Mouse (Mus musculus): Measurements from ENCODE around the gene Alg13. TPM values are rescaled to one million over a fixed set of nuclear protein-coding genes. Genes with fewer than 3 reads are reported as not detected.

Gene Alg13
- 13.4 and 15.8 TPM in 2 replicates for polyA plus RNA-seq (2012; ENCODE audit: insufficient read depth, insufficient read length, missing spikeins)

GRCm38 (mm10) chrX:144317548-144318163 is at the start of gene Alg13:
Gene Alg13, plus strand, starts transcription at chrX:144317804.
- peak within 1 kb of the TSS; percentile 86 for H3K4me3 ChIP-seq (ENCODE audit: insufficient read depth, low read depth, low read length)
- no peaks in the 10 kb centered on the region for H3K4me1 ChIP-seq (ENCODE audit: control insufficient read depth, insufficient read depth, insufficient read length, low read length)
- H3K27ac ChIP-seq (replicated peaks; ENCODE audit: low read depth, low read length): no peak within 1 kb of the TSS

- H3K4me1 ChIP-seq (ENCODE audit: control insufficient read depth, insufficient read depth, insufficient read length, low read length): no peaks in the 10 kb centered on the region
- no peak overlapping the region for H3K4me3 ChIP-seq (ENCODE audit: insufficient read depth, low read depth, low read length)
Observed at GRCm38 (mm10) chrX:144268606-144269005, 49.0 kb upstream of the Alg13 start.

GRCm38 (mm10) chrX:144301476-144301875 is 16.1 kb upstream of the Alg13 start:
- no peak overlapping the region for H3K27ac ChIP-seq (replicated peaks; ENCODE audit: low read depth, low read length)
- no peaks in the 10 kb centered on the region for H3K4me1 ChIP-seq (ENCODE audit: control insufficient read depth, insufficient read depth, insufficient read length, low read length)
- no peak overlapping the region for H3K4me3 ChIP-seq (ENCODE audit: insufficient read depth, low read depth, low read length)

More at GRCm38 (mm10) chrX:144268606-144269005, 49.0 kb upstream of the Alg13 start:
- H3K27ac ChIP-seq (replicated peaks; ENCODE audit: low read depth, low read length): no peak overlapping the region

- no peaks in the 10 kb centered on the region for H3K4me1 ChIP-seq (ENCODE audit: control insufficient read depth, insufficient read depth, insufficient read length, low read length)
- H3K4me3 ChIP-seq (ENCODE audit: insufficient read depth, low read depth, low read length): no peak overlapping the region
- H3K27ac ChIP-seq (replicated peaks; ENCODE audit: low read depth, low read length): no peak overlapping the region
Observed at GRCm38 (mm10) chrX:144305659-144306058, 11.9 kb upstream of the Alg13 start.

- Histone ChIP-seq H3K27ac (replicated peaks; ENCODE audit: low read depth, low read length) (no peak overlapping the region), H3K4me1 (ENCODE audit: control insufficient read depth, insufficient read depth, insufficient read length, low read length) (no peaks in the 10 kb centered on the region), H3K4me3 (ENCODE audit: insufficient read depth, low read depth, low read length) (no peak overlapping the region)
Observed at GRCm38 (mm10) chrX:144314041-144314440, 3.6 kb upstream of the Alg13 start.

GRCm38 (mm10) chrX:144315028-144315427 is 2.6 kb upstream of the Alg13 start:
- Histone ChIP-seq H3K4me3 (ENCODE audit: insufficient read depth, low read depth, low read length) (no peak overlapping the region), H3K27ac (replicated peaks; ENCODE audit: low read depth, low read length) (no peak overlapping the region), H3K4me1 (ENCODE audit: control insufficient read depth, insufficient read depth, insufficient read length, low read length) (no peaks in the 10 kb centered on the region)

GRCm38 (mm10) chrX:144316004-144316403 is 1.6 kb upstream of the Alg13 start:
- H3K4me3 ChIP-seq (ENCODE audit: insufficient read depth, low read depth, low read length): no peak overlapping the region
- H3K4me1 ChIP-seq (ENCODE audit: control insufficient read depth, insufficient read depth, insufficient read length, low read length): no peaks in the 10 kb centered on the region
- no peak overlapping the region for H3K27ac ChIP-seq (replicated peaks; ENCODE audit: low read depth, low read length)

GRCm38 (mm10) chrX:144318164-144318979 is 768 bp downstream of the Alg13 start:
- no peaks in the 10 kb centered on the region for H3K4me1 ChIP-seq (ENCODE audit: control insufficient read depth, insufficient read depth, insufficient read length, low read length)
- H3K4me3 ChIP-seq (ENCODE audit: insufficient read depth, low read depth, low read length): peak overlapping the region; percentile 86
- no peak overlapping the region for H3K27ac ChIP-seq (replicated peaks; ENCODE audit: low read depth, low read length)

GRCm38 (mm10) chrX:144319366-144319765 is 1.8 kb downstream of the Alg13 start:
- H3K27ac ChIP-seq (replicated peaks; ENCODE audit: low read depth, low read length): no peak overlapping the region
- no peak overlapping the region for H3K4me3 ChIP-seq (ENCODE audit: insufficient read depth, low read depth, low read length)
- H3K4me1 ChIP-seq (ENCODE audit: control insufficient read depth, insufficient read depth, insufficient read length, low read length): no peaks in the 10 kb centered on the region

GRCm38 (mm10) chrX:144325375-144325774 is 7.8 kb downstream of the Alg13 start:
- H3K4me3 ChIP-seq (ENCODE audit: insufficient read depth, low read depth, low read length): no peak overlapping the region
- H3K27ac ChIP-seq (replicated peaks; ENCODE audit: low read depth, low read length): no peak overlapping the region
- H3K4me1 ChIP-seq (ENCODE audit: control insufficient read depth, insufficient read depth, insufficient read length, low read length): no peaks in the 10 kb centered on the region

GRCm38 (mm10) chrX:144335332-144336015 is 17.9 kb downstream of the Alg13 start:
- no peak overlapping the region for H3K4me3 ChIP-seq (ENCODE audit: insufficient read depth, low read depth, low read length)
- no peaks in the 10 kb centered on the region for H3K4me1 ChIP-seq (ENCODE audit: control insufficient read depth, insufficient read depth, insufficient read length, low read length)
- no peak overlapping the region for H3K27ac ChIP-seq (replicated peaks; ENCODE audit: low read depth, low read length)

GRCm38 (mm10) chrX:144337938-144338337 is 20.3 kb downstream of the Alg13 start:
- Histone ChIP-seq H3K4me3 (ENCODE audit: insufficient read depth, low read depth, low read length) (no peak overlapping the region), H3K27ac (replicated peaks; ENCODE audit: low read depth, low read length) (no peak overlapping the region), H3K4me1 (ENCODE audit: control insufficient read depth, insufficient read depth, insufficient read length, low read length) (no peaks in the 10 kb centered on the region)

GRCm38 (mm10) chrX:144338355-144338754 is 20.8 kb downstream of the Alg13 start:
- H3K4me1 ChIP-seq (ENCODE audit: control insufficient read depth, insufficient read depth, insufficient read length, low read length): no peaks in the 10 kb centered on the region

GRCm38 (mm10) chrX:144374196-144374595 is 56.6 kb downstream of the Alg13 start:
- H3K4me3 ChIP-seq (ENCODE audit: insufficient read depth, low read depth, low read length): no peak overlapping the region
- H3K4me1 ChIP-seq (ENCODE audit: control insufficient read depth, insufficient read depth, insufficient read length, low read length): no peaks in the 10 kb centered on the region
- H3K27ac ChIP-seq (replicated peaks; ENCODE audit: low read depth, low read length): no peak overlapping the region

More at GRCm38 (mm10) chrX:144338355-144338754, 20.8 kb downstream of the Alg13 start:
- Histone ChIP-seq H3K27ac (replicated peaks; ENCODE audit: low read depth, low read length) (no peak overlapping the region), H3K4me3 (ENCODE audit: insufficient read depth, low read depth, low read length) (no peak overlapping the region)

GRCm38 (mm10) chrX:144403526-144403925 is 85.9 kb downstream of the Alg13 start:
- Histone ChIP-seq H3K4me1 (ENCODE audit: control insufficient read depth, insufficient read depth, insufficient read length, low read length) (no peaks in the 10 kb centered on the region), H3K4me3 (ENCODE audit: insufficient read depth, low read depth, low read length) (no peak overlapping the region)

More at GRCm38 (mm10) chrX:144403526-144403925, 85.9 kb downstream of the Alg13 start:
- no peak overlapping the region for H3K27ac ChIP-seq (replicated peaks; ENCODE audit: low read depth, low read length)
